Mouse (Mus musculus): ENCODE results near the gene Aadacl4. TPM values are rescaled to one million over a fixed set of nuclear protein-coding genes. Genes with fewer than 3 reads are reported as not detected.
"Not testable (repeated sequence)": the region's sequence is repeated elsewhere in the genome, so short reads cannot be mapped to it uniquely, and the experiment has no call there.

Aadacl4 gene
- total RNA-seq (2022): not detected

DNA sequence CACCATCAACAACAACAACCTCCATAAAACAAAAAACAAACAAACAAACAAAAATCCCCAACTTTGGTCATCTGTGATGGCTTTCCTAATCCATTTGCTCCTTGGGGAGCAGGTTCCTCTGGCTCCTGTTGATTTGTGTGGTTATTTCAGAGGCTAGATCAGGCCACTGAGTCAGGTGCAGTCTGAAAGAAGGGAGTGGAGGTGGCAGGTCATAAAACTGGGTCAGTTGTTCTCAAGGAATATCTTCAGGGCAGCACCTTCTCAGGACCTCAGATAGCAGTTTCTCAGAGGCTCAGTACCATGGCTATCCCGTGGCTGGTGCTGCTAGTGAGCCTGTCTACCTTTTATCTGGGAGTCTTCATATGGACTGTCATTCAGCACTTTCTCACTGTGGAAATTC, at the start of gene Aadacl4:
Aadacl4 (plus strand) TSS at position 301 of the 400 bp plus-strand sequence.
- no peak for DNase-seq

DNA sequence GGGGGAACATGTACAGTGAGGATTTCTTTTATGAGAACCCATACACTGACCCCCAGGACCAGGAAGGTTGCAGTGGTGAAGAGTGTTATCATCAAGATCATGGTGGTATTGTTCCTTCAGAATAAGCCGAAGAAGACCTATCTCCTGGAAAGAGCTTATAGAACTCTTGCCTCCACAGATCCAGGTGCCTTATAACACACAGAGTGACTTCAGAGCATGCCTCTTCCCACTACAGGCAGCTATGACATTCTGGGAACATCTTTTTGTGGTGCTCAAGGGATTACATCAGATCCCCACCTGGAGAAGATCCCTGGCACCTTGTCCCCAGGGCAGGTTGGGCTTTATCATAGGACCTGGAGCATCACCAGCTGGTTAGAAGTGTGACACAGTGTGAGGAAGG, 48.5 kb upstream of the Aadacl4 start, which contains the start of gene Gm13124:
Gm13124 (minus strand) TSS at position 101 of the 400 bp plus-strand sequence.
- no peak for DNase-seq

DNA sequence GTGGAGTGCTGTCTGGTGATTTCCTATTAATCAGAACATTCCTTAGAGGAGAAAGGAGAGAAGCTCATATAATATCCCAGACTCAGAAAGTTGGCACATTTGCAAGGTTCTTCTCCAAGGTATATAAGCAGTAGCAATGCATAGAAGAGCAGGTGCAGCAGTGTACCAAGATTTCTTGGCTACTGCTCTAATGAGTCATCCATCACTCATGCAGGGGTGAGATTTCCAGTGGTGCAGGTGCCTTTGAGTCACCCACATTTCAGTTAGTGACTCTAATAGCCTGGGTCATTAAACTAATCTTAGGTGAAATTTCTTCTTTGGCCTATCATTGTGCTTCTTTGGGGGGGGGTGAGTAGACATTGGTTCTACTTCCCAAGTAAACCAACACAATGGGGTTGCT, 45.8 kb upstream of the Aadacl4 start:
- no peak for DNase-seq

DNA sequence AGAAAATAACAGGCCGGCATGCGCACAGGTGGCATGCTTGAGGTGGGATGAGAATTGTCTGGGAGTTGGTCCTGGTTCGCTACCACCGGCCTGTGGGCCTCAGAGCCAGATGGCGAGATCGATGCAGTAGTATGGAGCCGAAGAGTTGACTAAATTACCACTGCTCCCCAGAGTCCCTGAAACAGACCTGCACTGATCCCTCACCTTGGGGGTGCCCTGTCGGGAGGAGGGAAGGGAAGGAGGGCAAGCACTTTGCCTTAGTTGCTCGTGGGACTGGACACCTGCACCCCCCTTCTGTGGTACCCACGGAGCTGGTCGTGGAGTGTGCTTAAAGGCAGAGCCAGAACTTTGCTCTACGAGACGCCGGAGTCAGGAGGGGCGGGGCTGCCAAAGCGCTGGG, 27.3 kb upstream of the Aadacl4 start:
- DNase-seq: not testable (repeated sequence)

DNA sequence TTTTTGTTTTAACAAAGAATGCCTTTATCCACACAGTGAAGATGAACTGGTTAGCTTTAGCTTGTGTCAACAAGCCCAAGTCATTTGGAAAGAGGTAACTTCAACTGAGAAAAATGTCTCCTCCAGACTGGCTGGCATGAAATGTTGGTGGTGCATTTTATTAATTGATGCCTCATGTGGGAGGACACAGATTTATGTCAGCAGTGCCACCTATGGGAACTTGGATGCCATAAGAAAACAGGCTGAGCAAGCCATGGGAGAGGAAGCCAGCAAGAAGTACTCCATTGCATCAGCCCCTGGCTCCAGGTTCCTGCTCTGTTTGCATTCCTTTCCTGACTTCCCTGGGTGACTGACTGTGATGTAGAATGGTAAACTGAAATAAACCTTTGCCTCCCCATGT, 20.7 kb upstream of the Aadacl4 start:
- DNase-seq: no peak

DNA sequence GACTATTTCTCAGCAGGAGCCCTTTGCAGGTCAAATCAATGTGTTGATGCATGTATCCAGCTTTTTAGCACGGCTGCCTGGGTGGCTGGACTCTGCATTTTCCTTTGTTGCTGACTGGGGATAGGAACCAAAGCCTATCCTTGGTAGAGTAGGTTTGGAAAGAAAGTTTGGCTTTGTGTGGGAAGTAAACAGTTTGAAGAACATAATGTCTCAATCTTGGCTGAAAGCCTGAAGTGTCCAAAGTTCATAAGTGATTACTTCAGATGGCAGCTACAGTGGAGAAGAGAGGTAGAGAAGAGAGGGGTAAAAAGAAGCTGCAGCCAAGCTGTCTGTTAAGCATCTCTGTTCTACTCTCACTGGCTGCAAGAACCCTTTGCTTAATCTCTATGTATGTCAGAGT, 1.1 kb downstream of the Aadacl4 start:
- no peak for DNase-seq

DNA sequence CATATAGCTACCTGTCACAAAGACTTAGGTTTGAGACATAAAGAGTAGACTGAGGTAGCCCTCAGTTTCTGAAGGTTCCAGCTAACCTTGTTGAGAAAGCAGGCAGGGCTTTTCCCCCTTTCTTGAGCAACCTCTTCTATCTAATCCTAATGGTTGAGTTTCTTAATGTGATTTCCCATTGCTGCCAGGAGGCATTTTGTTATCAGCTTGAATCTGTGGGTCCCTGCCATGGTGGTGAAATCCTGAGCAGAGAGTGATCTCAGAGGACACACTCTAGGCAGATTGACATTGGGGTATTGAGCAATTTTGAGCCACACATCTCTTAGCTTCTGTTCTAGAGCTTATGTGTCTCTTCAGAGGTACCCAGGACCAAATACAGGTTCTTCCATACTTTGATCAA, 24.8 kb downstream of the Aadacl4 start:
- no peak for DNase-seq

Other genes starting within 250 kb of the Aadacl4 start
- gene Pramef20, start 235.8 kb upstream of the Aadacl4 start, total RNA-seq (2022): not detected
- not detected for gene Pramef12, start 205.2 kb upstream of the Aadacl4 start, total RNA-seq (2022)
- gene 1700012P22Rik, start 174.9 kb upstream of the Aadacl4 start, total RNA-seq (2022): not detected
- gene Gm9944, start 160.4 kb upstream of the Aadacl4 start, total RNA-seq (2022): not detected
- gene Aadacl3, start 150.0 kb upstream of the Aadacl4 start, total RNA-seq (2022): not detected
- gene 9430007A20Rik, start 93.9 kb upstream of the Aadacl4 start, total RNA-seq (2022): not detected
- not detected for gene Gm13124, start 48.6 kb upstream of the Aadacl4 start, total RNA-seq (2022)
- gene Gm436, start 72.7 kb downstream of the Aadacl4 start, total RNA-seq (2022): not detected
- gene Gm13178, start 107.7 kb downstream of the Aadacl4 start, total RNA-seq (2022): not detected
- not detected for gene Gm438, start 172.9 kb downstream of the Aadacl4 start, total RNA-seq (2022)